Mouse (Mus musculus) embryo, embryonic 11.5 days (tissue): ENCODE data around the gene Sfxn1.

Source experiments
- DNase-seq: peaks from one replicate; pipeline ENCODE4 v3.0.0-alpha.2; 2012; ENCODE audit warnings: low read depth, low spot score

Sfxn1 gene

GRCm38 (mm10) chr13:54071606-54072331, at the start of gene Sfxn1:
Gene Sfxn1, plus strand, starts transcription at chr13:54071869.
- DNase-seq = peak; percentile 58

- DNase-seq = no peak
Observed at GRCm38 (mm10) chr13:54023311-54023710, 48.4 kb upstream of the Sfxn1 start.

- DNase-seq = no peak
Observed at GRCm38 (mm10) chr13:54027079-54027478, 44.6 kb upstream of the Sfxn1 start.

- no peak for DNase-seq
Observed at GRCm38 (mm10) chr13:54033653-54034052, 38.0 kb upstream of the Sfxn1 start.

- DNase-seq = no peak
Observed at GRCm38 (mm10) chr13:54035541-54035940, 36.1 kb upstream of the Sfxn1 start.

GRCm38 (mm10) chr13:54037936-54038335, 33.7 kb upstream of the Sfxn1 start:
- DNase-seq = no peak

GRCm38 (mm10) chr13:54040256-54040655, 31.4 kb upstream of the Sfxn1 start:
- no peak for DNase-seq

GRCm38 (mm10) chr13:54048679-54049352, 22.9 kb upstream of the Sfxn1 start:
- no peak for DNase-seq

GRCm38 (mm10) chr13:54051641-54052040, 20.0 kb upstream of the Sfxn1 start:
- DNase-seq = no peak

GRCm38 (mm10) chr13:54054962-54055361, 16.7 kb upstream of the Sfxn1 start:
- DNase-seq = no peak

- DNase-seq = peak; percentile 49
Observed at GRCm38 (mm10) chr13:54055448-54055861, 16.2 kb upstream of the Sfxn1 start, which contains the start of gene Drd1. Gene Drd1, minus strand, starts transcription at chr13:54055705.

GRCm38 (mm10) chr13:54062068-54062467, 9.6 kb upstream of the Sfxn1 start:
- DNase-seq = no peak

GRCm38 (mm10) chr13:54063292-54063691, 8.4 kb upstream of the Sfxn1 start:
- DNase-seq = no peak

GRCm38 (mm10) chr13:54066081-54066746, 5.5 kb upstream of the Sfxn1 start:
- DNase-seq = no peak

- no peak for DNase-seq
Observed at GRCm38 (mm10) chr13:54067617-54068166, 4.0 kb upstream of the Sfxn1 start.

GRCm38 (mm10) chr13:54071011-54071410, 658 bp upstream of the Sfxn1 start:
- DNase-seq = no peak

- DNase-seq = no peak
Observed at GRCm38 (mm10) chr13:54072526-54073057, 923 bp downstream of the Sfxn1 start.

GRCm38 (mm10) chr13:54073066-54073465, 1.4 kb downstream of the Sfxn1 start:
- DNase-seq = no peak

- no peak for DNase-seq
Observed at GRCm38 (mm10) chr13:54073491-54073890, 1.8 kb downstream of the Sfxn1 start.

- DNase-seq = no peak
Observed at GRCm38 (mm10) chr13:54075416-54075815, 3.7 kb downstream of the Sfxn1 start.

GRCm38 (mm10) chr13:54076051-54076450, 4.4 kb downstream of the Sfxn1 start:
- DNase-seq = no peak
